Mouse (Mus musculus) cortical plate, adult 2 months (tissue): ENCODE data around the gene Cfap73.

Experiments used
- CTCF ChIP-seq: fragments of 200-500 bp; IDR thresholded peaks from 2 replicates; pipeline ENCODE4 v1.5.1; 2011; ENCODE audit warnings: mild to moderate bottlenecking, control low read depth, low read length; ENCODE audit not compliant: insufficient read depth; ENCODE audit errors: extremely low read depth
- POLR2A ChIP-seq: fragments of 200-500 bp; IDR thresholded peaks from 2 replicates; pipeline ENCODE4 v1.6.1; 2011; ENCODE audit warnings: mild to moderate bottlenecking, low read length, control low read depth; ENCODE audit not compliant: insufficient read depth; ENCODE audit errors: extremely low read depth

DNA sequence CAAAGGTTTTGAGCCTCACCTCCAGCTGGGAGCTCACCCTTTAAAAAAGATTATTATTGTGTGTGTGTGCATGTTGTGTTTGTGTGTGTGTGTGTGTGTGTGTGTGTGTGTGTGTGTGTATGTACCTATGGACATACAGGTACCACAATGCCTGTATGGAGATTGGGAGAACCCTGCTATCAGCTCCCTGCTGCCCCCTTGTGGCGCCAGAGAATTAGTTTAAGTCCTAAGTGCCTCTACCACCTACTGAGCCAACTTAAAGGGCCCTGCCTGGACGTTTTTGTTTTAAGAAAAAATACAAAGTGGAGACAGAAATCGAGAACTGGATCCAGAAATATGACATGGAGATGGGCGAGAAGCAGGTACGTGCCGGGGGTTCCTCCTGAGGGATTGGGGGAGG is 29.2 kb downstream of the Cfap73 start:
- no peak for TF ChIP-seq POLR2A
- peak; percentile 79 for TF ChIP-seq CTCF
